Mouse (Mus musculus) ES-E14 (cell line): ENCODE measurements around the gene Ckb.

ENCODE experiments used
- CHD2 ChIP-seq: IDR thresholded peaks from 2 replicates; pipeline ENCODE4 v1.6.1; 2014; ENCODE audit warnings: mild to moderate bottlenecking, low read depth, low read length, inconsistent platforms
- ZC3H11A ChIP-seq: IDR thresholded peaks from 2 replicates; pipeline ENCODE4 v1.6.1; 2012; ENCODE audit warnings: low read depth, mild to moderate bottlenecking, inconsistent platforms, low read length, borderline replicate concordance
- ZNF384 ChIP-seq: IDR thresholded peaks from 2 replicates; pipeline ENCODE4 v1.6.1; 2012; ENCODE audit warnings: low read depth, low read length, inconsistent platforms

DNA sequence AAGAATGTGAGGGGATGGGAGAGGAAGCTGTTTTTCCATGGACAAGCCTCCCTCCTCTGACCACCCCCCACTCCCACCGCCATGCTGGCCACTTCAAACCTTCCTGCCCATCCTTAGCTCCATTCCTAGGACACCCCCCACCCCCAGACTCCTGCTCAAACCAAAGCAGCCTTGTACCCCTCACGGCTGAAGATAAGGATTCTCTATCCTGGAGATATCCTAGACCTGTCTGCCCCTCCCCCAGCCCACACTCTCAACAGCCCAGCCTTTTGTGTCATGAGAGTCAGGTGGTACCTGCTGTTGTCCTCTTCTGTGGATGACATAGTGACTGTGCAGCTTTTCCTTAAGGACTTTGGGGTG lies 15.9 kb upstream of the Ckb start:
- TF ChIP-seq CHD2 (no peak), ZNF384 (no peak), ZC3H11A (no peak)
